Mouse (Mus musculus) neural tube, embryonic 14.5 days (tissue): Measurements from ENCODE around the gene Adam22. TPM values are rescaled to one million over a fixed set of nuclear protein-coding genes. Genes with fewer than 3 reads are reported as not detected.
"Not testable (repeated sequence)": the region's sequence is repeated elsewhere in the genome, so short reads cannot be mapped to it uniquely, and the experiment has no call there.

ENCODE experiments used
- ATAC-seq: fragments of 200-750 bp; cut with Nextera tagmentation; 2 replicates; pipeline ENCODE4 v1.8.0; 2017; ENCODE audit warnings: low read depth, mild to moderate bottlenecking, moderate TSS enrichment, moderate library complexity
- H3K27ac ChIP-seq: fragments of 300-500 bp; sonication (generic); 2 replicates; pipeline ENCODE4 v1.5.1; 2014; ENCODE audit warnings: low read depth, mild to moderate bottlenecking, control low read depth, low read length, moderate library complexity, mixed read lengths
- H3K27me3 ChIP-seq: fragments of 300-500 bp; sonication (generic); 2 replicates; pipeline ENCODE4 v1.6.1; 2014; ENCODE audit warnings: low read length; ENCODE audit not compliant: control insufficient read depth, insufficient read depth
- H3K36me3 ChIP-seq: fragments of 300-500 bp; sonication (generic); 2 replicates; pipeline ENCODE4 v1.6.1; 2014; ENCODE audit warnings: low read length, mixed read lengths; ENCODE audit not compliant: control insufficient read depth, insufficient read depth
- H3K4me1 ChIP-seq: fragments of 300-500 bp; sonication (generic); 2 replicates; pipeline ENCODE4 v1.6.1; 2014; ENCODE audit warnings: low read length; ENCODE audit not compliant: control insufficient read depth, insufficient read depth
- H3K4me2 ChIP-seq: fragments of 300-500 bp; sonication (generic); 2 replicates; pipeline ENCODE4 v1.6.1; 2014; ENCODE audit warnings: mild to moderate bottlenecking, low read depth, low read length, control low read depth
- H3K4me3 ChIP-seq: fragments of 300-500 bp; sonication (generic); 2 replicates; pipeline ENCODE4 v1.5.1; 2014; ENCODE audit warnings: low read depth, low read length, control low read depth, mixed read lengths
- H3K9ac ChIP-seq: fragments of 300-500 bp; sonication (generic); replicated peaks from 2 replicates; pipeline ENCODE4 v1.6.1; 2014; ENCODE audit warnings: low read depth, mild to moderate bottlenecking, control low read depth, low read length, mixed read lengths
- H3K9me3 ChIP-seq: fragments of 300-500 bp; sonication (generic); 2 replicates; pipeline ENCODE4 v1.6.1; 2016; ENCODE audit warnings: low read length; ENCODE audit not compliant: control insufficient read depth
- whole genome bisulfite sequencing: fragments of 180-500 bp; shearing (Covaris S2); extraction: QIAGEN DNeasy Blood & Tissue Kit; methylation state at CpG from one replicate; pipeline ENCODE4 v1.1.7; 2014; 5-methylcytosine and 5-hydroxymethylcytosine counted together
- polyA plus RNA-seq: library from polyadenylated mRNA; unstranded; fragments of >200 nt; fragmentation: Nextera tagmentation; extraction: Ambion mirVana; gene quantifications from 2 replicates; pipeline ENCODE4 v1.2.1, GENCODE M21; 2014

Adam22 gene
- polyA plus RNA-seq, 1 experiment from 2014 or later = 59.9 TPM

DNA sequence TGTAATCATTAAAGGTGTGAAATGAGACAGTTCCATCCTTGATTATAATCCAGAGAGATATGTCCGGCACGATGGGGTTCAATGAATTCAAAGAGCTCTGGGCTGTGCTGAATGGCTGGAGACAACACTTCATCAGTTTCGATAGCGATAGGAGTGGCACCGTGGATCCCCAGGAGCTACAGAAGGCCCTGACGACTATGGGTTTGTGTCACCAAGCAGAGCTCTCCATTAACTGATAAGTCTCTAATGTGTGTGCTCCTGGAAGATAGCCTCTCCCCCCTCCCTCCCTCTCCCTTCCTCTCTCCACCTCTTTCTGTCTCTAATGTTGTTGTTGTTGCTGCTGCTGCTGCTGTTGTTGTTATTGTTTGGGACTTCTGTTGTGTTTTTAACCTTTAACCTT lies 304.8 kb downstream of the Adam22 start:
- no peak overlapping the region for H3K4me2 ChIP-seq
- H3K27me3 ChIP-seq = no peaks in the 10 kb centered on the region
- H3K4me3 ChIP-seq = no peak overlapping the region
- no peak overlapping the region for H3K9ac ChIP-seq
- no peaks in the 10 kb centered on the region for H3K9me3 ChIP-seq
- no peak for ATAC-seq
- no peaks in the 10 kb centered on the region for H3K4me1 ChIP-seq
- peaks cover 24% of the 10 kb centered on the region; the same call in 1 of the 2 replicates for H3K36me3 ChIP-seq
- H3K27ac ChIP-seq = no peak overlapping the region
- WGBS = 72% methylated on average over 6 of the region's 6 CpGs

DNA sequence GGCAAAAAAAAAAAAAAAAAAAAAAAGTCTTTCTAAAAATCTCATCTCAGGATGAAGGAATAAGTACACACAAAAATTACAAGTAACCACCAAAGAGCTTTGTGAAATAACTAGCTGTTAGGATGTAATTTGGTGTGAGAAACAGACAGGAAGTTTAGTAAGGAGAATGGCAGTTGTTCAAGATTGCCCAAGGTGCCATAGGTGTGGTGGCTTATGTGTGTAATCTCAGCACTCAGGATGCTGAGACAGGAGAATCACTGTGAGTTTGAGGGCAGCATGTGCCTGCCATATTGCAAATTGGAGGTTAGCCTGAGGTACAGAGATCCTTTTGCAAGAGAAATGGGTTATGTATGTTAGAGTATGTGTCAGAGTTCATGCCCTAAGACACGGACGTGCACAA lies 305.5 kb downstream of the Adam22 start:
- 93% methylated on average over 2 of the region's 2 CpGs for WGBS
- Histone ChIP-seq H3K36me3 (peaks cover 24% of the 10 kb centered on the region; the same call in 1 of the 2 replicates), H3K4me3 (no peak overlapping the region)

DNA sequence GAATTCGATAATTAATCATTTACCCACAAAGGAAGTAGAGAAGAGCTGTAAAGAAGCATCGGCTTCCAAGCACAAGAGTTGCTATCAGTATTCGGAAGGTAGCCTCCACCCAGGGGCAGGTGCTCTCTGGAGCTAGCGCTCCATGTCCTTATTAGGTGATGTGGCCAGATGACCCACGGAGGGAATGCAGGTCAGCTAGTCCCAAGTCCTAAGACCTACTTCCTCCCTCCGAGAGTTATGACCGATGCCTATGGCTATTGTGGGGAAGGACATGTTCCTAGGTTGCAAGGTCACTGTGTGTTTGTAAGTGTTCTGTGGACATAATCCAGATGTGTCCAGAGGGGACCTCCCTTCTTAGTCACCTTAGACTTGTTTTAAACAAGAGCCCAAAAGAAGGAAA lies 309.9 kb downstream of the Adam22 start:
- no peak for ATAC-seq
- H3K27me3 ChIP-seq = no peaks in the 10 kb centered on the region
- 93% methylated on average over 7 of the region's 7 CpGs for WGBS
- H3K9me3 ChIP-seq = no peaks in the 10 kb centered on the region
- peaks cover 3% of the 10 kb centered on the region; the same call in 1 of the 2 replicates for H3K36me3 ChIP-seq
- H3K27ac ChIP-seq = no peak overlapping the region
- H3K4me2 ChIP-seq = no peak overlapping the region
- H3K9ac ChIP-seq = no peak overlapping the region
- H3K4me1 ChIP-seq = peaks cover 5% of the 10 kb centered on the region; the same call in 1 of the 2 replicates
- H3K4me3 ChIP-seq = no peak overlapping the region

More for the DNA sequence above, 305.5 kb downstream of the Adam22 start:
- H3K9me3 ChIP-seq = no peaks in the 10 kb centered on the region
- ATAC-seq = no peak
- H3K4me2 ChIP-seq = no peak overlapping the region
- no peak overlapping the region for H3K9ac ChIP-seq
- H3K27me3 ChIP-seq = no peaks in the 10 kb centered on the region
- no peak overlapping the region for H3K27ac ChIP-seq
- H3K4me1 ChIP-seq = no peaks in the 10 kb centered on the region

DNA sequence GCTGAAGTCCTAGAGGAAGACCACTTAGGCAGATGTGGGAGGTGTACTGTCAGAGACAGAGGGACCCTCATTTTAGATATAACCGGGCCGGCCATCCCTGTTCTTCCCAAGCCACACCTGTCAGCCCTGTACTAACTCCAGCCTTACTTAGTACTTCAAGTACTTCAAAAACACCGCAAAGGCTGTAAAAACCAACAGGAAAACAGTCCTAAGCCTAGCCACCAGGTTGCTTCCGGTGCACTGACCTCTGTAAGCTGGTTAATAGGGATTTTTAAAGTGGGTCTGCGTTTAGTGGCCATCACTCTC lies 311.0 kb downstream of the Adam22 start:
- Histone ChIP-seq H3K9me3 (no peaks in the 10 kb centered on the region), H3K27ac (no peak overlapping the region)
- ATAC-seq = peak; percentile 15; the same call in 1 of the 2 replicates

DNA sequence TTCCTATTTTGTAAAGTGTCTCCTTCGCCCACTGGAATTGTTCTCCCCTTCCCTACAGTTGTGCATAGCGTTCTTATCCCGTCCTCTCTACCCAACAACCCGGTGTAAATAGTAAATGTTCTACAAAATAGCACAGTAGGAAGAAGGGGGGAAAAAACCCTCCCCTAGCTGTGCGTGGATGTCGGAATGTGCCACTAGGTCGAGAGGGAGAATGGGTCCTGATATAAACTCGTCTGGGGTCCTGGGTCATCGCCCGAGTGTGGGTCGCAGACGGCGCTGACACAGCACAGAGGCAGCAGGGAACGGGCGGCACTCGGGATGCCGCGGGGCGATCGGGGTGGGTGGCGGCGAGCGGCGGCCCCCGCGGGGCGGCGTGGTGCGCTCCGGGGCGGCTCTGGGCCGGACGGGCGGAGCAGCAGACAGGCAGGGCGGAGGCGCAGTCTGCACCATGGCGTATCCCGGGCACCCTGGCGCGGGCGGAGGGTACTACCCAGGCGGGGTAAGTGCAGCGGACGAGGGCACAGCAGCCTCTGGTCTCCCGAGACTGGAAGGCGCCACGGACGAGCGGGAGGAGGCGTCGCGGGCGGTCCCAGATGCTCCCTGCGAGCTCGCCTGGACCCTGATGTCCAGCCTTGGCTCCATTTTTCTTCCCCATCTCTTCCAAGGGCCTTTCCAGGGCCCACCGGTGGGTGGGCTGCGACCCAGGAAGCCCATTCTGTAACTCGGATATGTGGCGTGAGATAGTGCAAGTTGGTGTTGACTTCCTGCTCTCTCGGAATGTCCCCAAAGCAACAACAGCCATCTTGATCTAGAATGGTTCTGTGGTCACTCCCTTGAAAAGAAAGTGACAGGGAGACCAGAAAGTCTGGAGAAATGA lies 311.6 kb downstream of the Adam22 start:
- Histone ChIP-seq H3K4me3 (peak overlapping the region; percentile 79), H3K9ac (peak overlapping the region; percentile 90), H3K4me2 (peak overlapping the region; percentile 60), H3K9me3 (no peaks in the 10 kb centered on the region), H3K4me1 (peaks cover 5% of the 10 kb centered on the region; the same call in 1 of the 2 replicates), H3K36me3 (0 out of 2 replicates have a peak, but pooled peaks cover 3% of the 10 kb centered on the region), H3K27me3 (no peaks in the 10 kb centered on the region), H3K27ac (peak overlapping the region; percentile 67; the same call in 1 of the 2 replicates)
- WGBS = under 1% methylated on average over 52 of the region's 60 CpGs
- peak; percentile 98 for ATAC-seq

More for the DNA sequence above, 311.0 kb downstream of the Adam22 start:
- 0 out of 2 replicates have a peak, but pooled peaks cover 3% of the 10 kb centered on the region for H3K36me3 ChIP-seq
- H3K27me3 ChIP-seq = no peaks in the 10 kb centered on the region
- H3K4me2 ChIP-seq = peak overlapping the region; percentile 60
- peak overlapping the region; percentile 79 for H3K4me3 ChIP-seq
- H3K4me1 ChIP-seq = peaks cover 5% of the 10 kb centered on the region; the same call in 1 of the 2 replicates
- 57% methylated on average over 5 of the region's 5 CpGs for WGBS
- peak overlapping the region; percentile 90 for H3K9ac ChIP-seq

DNA sequence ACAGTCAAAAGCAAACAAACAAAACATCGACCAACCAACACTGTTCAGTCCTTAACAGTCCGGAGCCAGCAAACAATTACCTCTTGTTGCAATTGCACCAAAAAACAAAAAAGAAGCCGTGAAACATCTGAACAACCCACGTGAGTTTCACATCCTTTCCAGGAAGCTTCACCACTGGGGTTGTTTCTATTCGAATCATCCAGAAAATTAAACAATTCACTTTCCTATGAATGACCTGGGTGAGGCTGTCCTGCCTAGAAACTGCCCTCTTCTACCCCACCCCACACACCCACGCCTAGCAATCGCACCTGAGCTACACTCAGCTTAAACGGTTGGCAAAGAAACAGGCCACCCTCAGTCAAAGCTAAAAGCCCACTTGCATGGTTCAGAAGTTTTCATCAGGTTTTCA lies 312.2 kb downstream of the Adam22 start:
- H3K9me3 ChIP-seq = no peaks in the 10 kb centered on the region
- ATAC-seq = peak; percentile 35; the same call in 1 of the 2 replicates
- peak overlapping the region; percentile 60 for H3K4me2 ChIP-seq
- 32% methylated on average over 8 of the region's 8 CpGs for WGBS
- peak overlapping the region; percentile 79 for H3K4me3 ChIP-seq
- H3K4me1 ChIP-seq = peaks cover 5% of the 10 kb centered on the region; the same call in 1 of the 2 replicates
- peak overlapping the region; percentile 90; the same call in 1 of the 2 replicates for H3K9ac ChIP-seq
- H3K27me3 ChIP-seq = no peaks in the 10 kb centered on the region
- H3K36me3 ChIP-seq = no peaks in the 10 kb centered on the region
- H3K27ac ChIP-seq = no peak overlapping the region

DNA sequence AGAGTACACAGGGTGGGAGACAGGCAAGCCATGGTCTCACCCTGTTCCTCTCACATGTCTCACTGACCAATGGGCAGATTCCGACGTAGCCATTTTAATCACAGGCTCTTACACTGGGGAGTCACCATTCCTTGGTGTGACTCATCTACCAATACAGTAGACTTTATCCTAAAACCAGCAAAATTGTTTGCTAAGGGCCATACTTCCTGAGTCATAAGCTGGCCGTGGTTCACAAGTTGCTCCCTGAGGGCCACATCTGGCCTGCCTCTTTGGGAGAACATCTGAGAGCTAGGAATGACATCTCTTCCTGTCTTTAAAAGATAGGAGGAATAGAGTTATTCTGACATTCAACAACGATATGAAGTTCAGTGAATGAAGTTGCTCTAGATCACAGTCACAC lies 314.1 kb downstream of the Adam22 start:
- Histone ChIP-seq H3K4me3 (no peak overlapping the region), H3K27me3 (no peaks in the 10 kb centered on the region), H3K27ac (no peak overlapping the region), H3K9ac (no peak overlapping the region), H3K4me2 (no peak overlapping the region), H3K36me3 (no peaks in the 10 kb centered on the region), H3K4me1 (peaks cover 5% of the 10 kb centered on the region; the same call in 1 of the 2 replicates), H3K9me3 (no peaks in the 10 kb centered on the region)
- WGBS = 93% methylated on average over 4 of the region's 4 CpGs
- no peak for ATAC-seq

DNA sequence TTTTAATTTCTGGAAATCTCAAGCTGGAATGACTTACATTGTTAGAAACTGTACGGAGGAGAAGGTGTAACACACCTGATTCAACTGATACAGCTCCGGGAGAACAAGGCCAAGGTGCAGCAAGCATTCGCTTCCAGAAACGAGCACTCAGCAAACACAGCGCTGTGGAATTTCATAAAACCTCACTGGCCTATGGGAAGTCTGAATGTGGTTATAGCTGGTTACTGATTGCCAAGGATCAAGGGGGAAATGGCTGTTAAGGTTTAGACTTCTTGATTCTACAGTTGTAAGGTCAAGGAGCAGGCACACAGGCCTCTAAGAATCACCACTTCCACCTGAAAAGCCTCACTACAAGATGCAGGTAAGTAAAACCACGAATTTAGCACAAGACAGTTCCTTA lies 322.1 kb downstream of the Adam22 start, which contains the start of gene Sri:
Gene Sri (plus strand): TSS at position 224 of the 400 bp plus-strand sequence.
- H3K27ac ChIP-seq = no peak within 1 kb of the TSS
- 89% methylated on average over 6 of the region's 6 CpGs for WGBS
- H3K4me3 ChIP-seq = no peak within 1 kb of the TSS
- no peaks in the 10 kb centered on the region for H3K36me3 ChIP-seq
- no peak for ATAC-seq
- no peak within 1 kb of the TSS for H3K9ac ChIP-seq
- no peak within 1 kb of the TSS for H3K4me2 ChIP-seq
- H3K4me1 ChIP-seq = no peaks in the 10 kb centered on the region
- no peaks in the 10 kb centered on the region for H3K27me3 ChIP-seq
- no peaks in the 10 kb centered on the region for H3K9me3 ChIP-seq

DNA sequence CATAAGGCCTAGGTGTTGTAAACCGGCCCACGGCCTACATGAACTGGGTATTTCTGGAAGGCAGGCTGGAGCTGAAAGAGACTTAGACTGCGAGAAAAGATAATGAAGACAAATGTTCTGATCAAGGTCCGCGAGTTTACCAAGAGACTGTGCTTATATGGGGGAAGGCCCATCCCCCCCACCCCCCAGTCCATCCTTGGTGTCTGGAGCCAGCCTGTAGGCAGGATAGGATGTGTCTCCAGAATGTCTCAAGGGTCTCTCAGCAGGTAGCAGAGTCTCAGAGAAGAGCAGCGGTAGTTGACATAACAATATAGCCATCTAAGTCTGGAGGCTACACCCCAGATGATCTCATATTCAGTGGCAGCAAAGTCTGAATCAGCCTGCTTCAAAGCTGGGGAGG lies 333.4 kb downstream of the Adam22 start:
- not testable (repeated sequence) for H3K4me2 ChIP-seq, ATAC-seq, H3K27me3 ChIP-seq, H3K27ac ChIP-seq, H3K4me3 ChIP-seq, H3K9ac ChIP-seq, H3K4me1 ChIP-seq, H3K9me3 ChIP-seq, H3K36me3 ChIP-seq
- 95% methylated on average over 6 of the region's 6 CpGs for WGBS
